Mouse (Mus musculus) heart, postnatal 0 days (tissue): ENCODE measurements around the gene Pou2f1. TPM values are rescaled to one million over a fixed set of nuclear protein-coding genes. Genes with fewer than 3 reads are reported as not detected.

Experiments used
- ATAC-seq: fragments of 200-750 bp; cut with Nextera tagmentation; 2 replicates; pipeline ENCODE4 v1.8.0; 2017; ENCODE audit warnings: low read depth, moderate number of reproducible peaks, moderate library complexity; ENCODE audit not compliant: insufficient read depth
- DNase-seq: peaks from one replicate; pipeline ENCODE4 v3.0.0-alpha.2; 2016; ENCODE audit warnings: low spot score
- H3K27ac ChIP-seq: fragments of 300-500 bp; sonication (generic); 2 replicates; pipeline ENCODE4 v1.5.1; 2014; ENCODE audit warnings: low read depth, mild to moderate bottlenecking
- H3K27me3 ChIP-seq: fragments of 300-500 bp; sonication (generic); 2 replicates; pipeline ENCODE4 v1.6.1; 2014; ENCODE audit warnings: low read length, mixed read lengths; ENCODE audit not compliant: control insufficient read depth, insufficient read depth
- H3K36me3 ChIP-seq: fragments of 300-500 bp; sonication (generic); replicated peaks from 2 replicates; pipeline ENCODE4 v1.6.1; 2014; ENCODE audit warnings: low read length, mixed read lengths; ENCODE audit not compliant: control insufficient read depth, insufficient read depth
- H3K4me1 ChIP-seq: fragments of 300-500 bp; sonication (generic); 2 replicates; pipeline ENCODE4 v1.6.1; 2014; ENCODE audit warnings: antibody characterized with exemption; ENCODE audit not compliant: control insufficient read depth, insufficient read depth
- H3K4me2 ChIP-seq: fragments of 300-500 bp; sonication (generic); 2 replicates; pipeline ENCODE4 v1.6.1; 2014; ENCODE audit warnings: low read depth, mild to moderate bottlenecking, low read length, moderate library complexity
- H3K4me3 ChIP-seq: fragments of 300-500 bp; sonication (generic); 2 replicates; pipeline ENCODE4 v1.5.1; 2014; ENCODE audit warnings: low read depth, low read length
- H3K9ac ChIP-seq: fragments of 300-500 bp; sonication (generic); replicated peaks from 2 replicates; pipeline ENCODE4 v1.6.1; 2014; ENCODE audit warnings: low read depth, low read length, mixed read lengths
- H3K9me3 ChIP-seq: fragments of 300-500 bp; sonication (generic); replicated peaks from 2 replicates; pipeline ENCODE4 v1.6.1; 2016; ENCODE audit warnings: low read length; ENCODE audit not compliant: control insufficient read depth
- CTCF ChIP-seq: IDR thresholded peaks from 2 replicates; pipeline ENCODE4 v1.5.1; 2016; ENCODE audit warnings: antibody characterized with exemption, control low read depth, low read depth
- EP300 ChIP-seq: IDR thresholded peaks from 2 replicates; pipeline ENCODE4 v1.6.1; 2016; ENCODE audit warnings: antibody characterized with exemption, low read depth
- WGBS: fragments of 180-500 bp; shearing (Covaris S2); extraction: QIAGEN DNeasy Blood & Tissue Kit; methylation state at CpG from one replicate; pipeline ENCODE4 v1.1.7; 2014; 5-methylcytosine and 5-hydroxymethylcytosine counted together
- polyA plus RNA-seq: library from polyadenylated mRNA; unstranded; fragments of >200 nt; fragmentation: Nextera tagmentation; extraction: Ambion mirVana; gene quantifications from 2 replicates; pipeline ENCODE4 v1.2.1, GENCODE M21; 2015
- total RNA-seq: library from RNA; depleted of rRNA; stranded (reverse); fragments of >200 nt; gene quantifications from 2 replicates; pipeline ENCODE4 v1.2.3, GENCODE M21; 2014; ENCODE audit warnings: low replicate concordance; rRNA removed

The Pou2f1 gene
- total and polyA plus RNA-seq, 2 experiments from 2014 or later = 5.2 to 27.0 TPM

DNA sequence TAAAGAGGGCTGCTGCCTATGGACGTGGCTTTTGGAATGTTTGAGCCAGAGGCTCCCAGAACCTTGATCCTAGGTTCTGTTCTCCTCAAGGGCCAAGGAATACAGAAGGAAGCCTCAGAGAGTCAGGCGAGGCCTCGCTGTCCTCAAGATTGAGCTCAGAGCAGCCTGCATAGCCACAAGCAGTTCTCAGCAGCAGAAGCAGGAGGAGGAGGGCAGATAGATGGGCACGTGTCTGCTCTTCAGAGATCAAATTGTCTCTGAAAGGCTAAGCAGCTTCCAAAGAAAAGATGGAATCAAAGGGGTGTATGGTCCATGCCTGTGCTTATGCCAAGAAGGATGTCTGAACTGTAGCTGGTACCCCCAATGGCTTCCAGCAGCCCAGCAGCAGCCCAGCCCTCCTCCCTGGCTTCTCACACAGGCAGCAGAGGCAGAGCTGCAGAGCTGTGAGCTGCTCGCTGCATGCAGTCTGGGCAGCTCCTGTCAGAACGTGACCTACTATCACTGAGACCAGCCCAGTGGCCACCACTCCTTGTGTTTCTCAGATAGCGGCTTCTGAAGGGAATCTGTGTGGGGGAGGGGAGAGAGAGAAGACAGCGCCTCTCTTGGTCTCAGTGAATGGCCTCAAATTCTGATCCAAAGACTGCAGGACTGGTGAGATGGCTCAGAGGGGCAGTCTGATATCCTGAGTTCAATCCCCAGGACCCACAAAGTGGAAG lies 184.2 kb downstream of the Pou2f1 start:
- Histone ChIP-seq H3K9ac (no peak overlapping the region), H3K4me3 (no peak overlapping the region), H3K27me3 (peaks cover 4% of the 10 kb centered on the region; the same call in 1 of the 2 replicates), H3K27ac (no peak overlapping the region), H3K9me3 (no peaks in the 10 kb centered on the region), H3K4me1 (0 out of 2 replicates have a peak, but pooled peaks cover 3% of the 10 kb centered on the region), H3K36me3 (no peaks in the 10 kb centered on the region), H3K4me2 (no peak overlapping the region)
- no peak for ATAC-seq
- 29% methylated on average over 8 of the region's 8 CpGs for WGBS
- TF ChIP-seq EP300 (no peak), CTCF (no peak)
- DNase-seq = no peak

DNA sequence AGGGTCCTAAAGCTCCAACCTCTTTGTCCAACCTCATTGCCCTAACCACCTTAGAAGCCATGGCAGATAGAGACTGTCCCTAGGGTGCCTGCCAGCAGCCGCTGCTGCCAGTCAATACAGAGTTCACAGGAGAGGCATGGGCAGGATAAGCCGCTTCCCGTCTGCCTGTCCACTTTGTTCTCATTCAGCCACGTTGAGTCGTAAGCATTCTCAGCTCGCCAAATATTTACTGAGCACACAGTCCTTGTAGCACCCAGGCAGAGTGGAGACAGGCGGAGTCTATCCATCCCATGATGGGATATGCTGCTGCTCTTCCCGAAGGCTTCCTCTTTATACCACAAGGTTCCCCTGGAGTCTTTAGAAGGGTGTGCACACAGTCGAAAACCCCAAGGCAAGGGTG lies 185.2 kb downstream of the Pou2f1 start:
- TF ChIP-seq CTCF = no peak
- no peak for TF ChIP-seq EP300
- WGBS = 39% methylated on average over 9 of the region's 9 CpGs
- Histone ChIP-seq H3K4me3 (no peak overlapping the region), H3K9me3 (no peaks in the 10 kb centered on the region), H3K4me2 (no peak overlapping the region), H3K4me1 (0 out of 2 replicates have a peak, but pooled peaks cover 3% of the 10 kb centered on the region), H3K36me3 (no peaks in the 10 kb centered on the region), H3K9ac (no peak overlapping the region), H3K27me3 (peaks cover 4% of the 10 kb centered on the region; the same call in 1 of the 2 replicates), H3K27ac (no peak overlapping the region)
- no peak for ATAC-seq
- DNase-seq = no peak

DNA sequence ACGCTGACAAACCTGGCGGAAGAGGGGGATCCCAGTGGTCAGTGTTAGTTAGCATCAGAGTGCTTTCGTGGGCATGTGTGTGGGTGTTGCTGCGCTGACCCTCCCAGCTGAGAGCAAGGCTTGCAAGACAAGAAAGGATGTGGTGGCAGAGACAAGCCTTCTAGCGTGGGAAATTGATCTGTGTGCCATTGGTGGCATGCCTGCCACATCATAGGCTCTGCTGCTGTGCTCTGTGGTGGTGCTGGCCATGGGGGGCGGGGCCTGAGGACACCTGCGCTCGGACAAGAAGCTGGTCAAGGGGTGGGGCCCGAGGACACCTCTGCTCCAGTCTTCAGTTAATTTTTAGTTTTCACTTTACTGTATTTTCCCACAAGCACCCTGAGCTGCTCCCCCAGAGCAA lies 186.1 kb downstream of the Pou2f1 start:
- Histone ChIP-seq H3K27me3 (peaks cover 7% of the 10 kb centered on the region; the same call in 1 of the 2 replicates), H3K9me3 (no peaks in the 10 kb centered on the region), H3K4me3 (no peak overlapping the region), H3K36me3 (no peaks in the 10 kb centered on the region), H3K4me1 (0 out of 2 replicates have a peak, but pooled peaks cover 3% of the 10 kb centered on the region), H3K27ac (no peak overlapping the region), H3K9ac (no peak overlapping the region), H3K4me2 (no peak overlapping the region)
- whole genome bisulfite sequencing = 82% methylated on average over 9 of the region's 9 CpGs
- DNase-seq (no peak), ATAC-seq (no peak)
- TF ChIP-seq EP300 (no peak), CTCF (no peak)

Other genes with a start within 250 kb of the Pou2f1 start
- 29.1 and 32.4 TPM in 2 replicates for gene Creg1, start 238.9 kb downstream of the Pou2f1 start, total RNA-seq
- 62.1 and 75.2 TPM in 2 replicates for gene Creg1, start 238.9 kb downstream of the Pou2f1 start, polyA plus RNA-seq
- 3.9 TPM in 1 of 2 replicates, not detected in the other for gene Cd247, start 214.0 kb downstream of the Pou2f1 start, total RNA-seq
- 0.26 and 0.41 TPM in 2 replicates for gene Cd247, start 214.0 kb downstream of the Pou2f1 start, polyA plus RNA-seq
- 33.2 and 40.1 TPM in 2 replicates for gene Dusp27, start 125.2 kb upstream of the Pou2f1 start, total RNA-seq
- 34.6 and 39.9 TPM in 2 replicates for gene Dusp27, start 125.2 kb upstream of the Pou2f1 start, polyA plus RNA-seq
- 0.65 TPM in 1 of 2 replicates, not detected in the other for gene Gpa33, start 127.6 kb upstream of the Pou2f1 start, total RNA-seq
- 0.07 TPM in 1 of 2 replicates, not detected in the other for gene Gpa33, start 127.6 kb upstream of the Pou2f1 start, polyA plus RNA-seq
- not detected in 2 replicates for gene Mael, start 236.1 kb upstream of the Pou2f1 start, total RNA-seq
- gene Mael, start 236.1 kb upstream of the Pou2f1 start, polyA plus RNA-seq = not detected in 2 replicates